Mouse (Mus musculus): Measurements from ENCODE around the gene Ssbp4. TPM values are rescaled to one million over a fixed set of nuclear protein-coding genes. Genes with fewer than 3 reads are reported as not detected.
A peak's percentile ranks its signal among the peaks of the same experiment; 100 is the strongest.

Gene Ssbp4
- polyA plus RNA-seq, 1 experiment from 2014 or later: 113 TPM

- Histone ChIP-seq H3K27me3 (ENCODE audit: control insufficient read depth, insufficient read depth, low read length) (no peaks in the 10 kb centered on the region), H3K36me3 (ENCODE audit: control insufficient read depth, insufficient read depth, low read length) (no peaks in the 10 kb centered on the region), H3K9ac (ENCODE audit: low read length) (no peak overlapping the region), H3K27ac (ENCODE audit: low read depth, low read length) (no peak overlapping the region), H3K9me3 (ENCODE audit: control insufficient read depth, low read length) (no peaks in the 10 kb centered on the region), H3K4me1 (replicated peaks; ENCODE audit: control insufficient read depth, insufficient read depth, low read length) (no peaks in the 10 kb centered on the region), H3K4me3 (ENCODE audit: low read depth, low read length) (no peak overlapping the region), H3K4me2 (ENCODE audit: low read depth, low read length, severe bottlenecking) (no peak overlapping the region)
- WGBS: 75% methylated on average over 3 of the region's 3 CpGs
- DNase-seq (ENCODE audit: low spot score): no peak
- no peak for ATAC-seq (replicated peaks; ENCODE audit: low FRiP score)
Observed at GRCm38 (mm10) chr8:70643019-70643418, 34.3 kb upstream of the Ssbp4 start.

- ATAC-seq (replicated peaks; ENCODE audit: low FRiP score) (no peak), DNase-seq (ENCODE audit: low spot score) (no peak)
- H3K27me3 ChIP-seq (ENCODE audit: control insufficient read depth, insufficient read depth, low read length): no peaks in the 10 kb centered on the region
- WGBS: 81% methylated on average over 9 of the region's 9 CpGs
- H3K27ac ChIP-seq (ENCODE audit: low read depth, low read length): no peak overlapping the region
- H3K36me3 ChIP-seq (ENCODE audit: control insufficient read depth, insufficient read depth, low read length): no peaks in the 10 kb centered on the region
- no peaks in the 10 kb centered on the region for H3K9me3 ChIP-seq (ENCODE audit: control insufficient read depth, low read length)
- H3K4me2 ChIP-seq (ENCODE audit: low read depth, low read length, severe bottlenecking): no peak overlapping the region
- no peak overlapping the region for H3K9ac ChIP-seq (ENCODE audit: low read length)
- H3K4me3 ChIP-seq (ENCODE audit: low read depth, low read length): no peak overlapping the region
- no peaks in the 10 kb centered on the region for H3K4me1 ChIP-seq (replicated peaks; ENCODE audit: control insufficient read depth, insufficient read depth, low read length)
Observed at GRCm38 (mm10) chr8:70638752-70639151, 30.1 kb upstream of the Ssbp4 start.

GRCm38 (mm10) chr8:70636838-70637237 is 28.2 kb upstream of the Ssbp4 start:
- H3K4me1 ChIP-seq (replicated peaks; ENCODE audit: control insufficient read depth, insufficient read depth, low read length): no peaks in the 10 kb centered on the region
- peaks cover 2% of the 10 kb centered on the region; the same call in 1 of the 2 replicates for H3K27me3 ChIP-seq (ENCODE audit: control insufficient read depth, insufficient read depth, low read length)
- H3K9ac ChIP-seq (ENCODE audit: low read length): peak overlapping the region; percentile 32; the same call in 1 of the 2 replicates
- ATAC-seq (replicated peaks; ENCODE audit: low FRiP score): no peak
- H3K4me3 ChIP-seq (ENCODE audit: low read depth, low read length): no peak overlapping the region
- WGBS: 66% methylated on average over 8 of the region's 8 CpGs
- no peak for DNase-seq (ENCODE audit: low spot score)
- H3K36me3 ChIP-seq (ENCODE audit: control insufficient read depth, insufficient read depth, low read length): no peaks in the 10 kb centered on the region
- no peak overlapping the region for H3K27ac ChIP-seq (ENCODE audit: low read depth, low read length)
- H3K4me2 ChIP-seq (ENCODE audit: low read depth, low read length, severe bottlenecking): no peak overlapping the region
- H3K9me3 ChIP-seq (ENCODE audit: control insufficient read depth, low read length): no peaks in the 10 kb centered on the region

- no peak overlapping the region for H3K4me3 ChIP-seq (ENCODE audit: low read depth, low read length)
- no peak overlapping the region for H3K27ac ChIP-seq (ENCODE audit: low read depth, low read length)
- H3K9me3 ChIP-seq (ENCODE audit: control insufficient read depth, low read length): no peaks in the 10 kb centered on the region
- ATAC-seq (replicated peaks; ENCODE audit: low FRiP score) (no peak), DNase-seq (ENCODE audit: low spot score) (no peak)
- peaks cover 7% of the 10 kb centered on the region for H3K4me1 ChIP-seq (replicated peaks; ENCODE audit: control insufficient read depth, insufficient read depth, low read length)
- H3K4me2 ChIP-seq (ENCODE audit: low read depth, low read length, severe bottlenecking): no peak overlapping the region
- 83% methylated on average over 6 of the region's 6 CpGs for WGBS
- H3K27me3 ChIP-seq (ENCODE audit: control insufficient read depth, insufficient read depth, low read length): peaks cover 12% of the 10 kb centered on the region
- H3K36me3 ChIP-seq (ENCODE audit: control insufficient read depth, insufficient read depth, low read length): no peaks in the 10 kb centered on the region
- no peak overlapping the region for H3K9ac ChIP-seq (ENCODE audit: low read length)
Observed at GRCm38 (mm10) chr8:70635527-70635926, 26.9 kb upstream of the Ssbp4 start.

DNA sequence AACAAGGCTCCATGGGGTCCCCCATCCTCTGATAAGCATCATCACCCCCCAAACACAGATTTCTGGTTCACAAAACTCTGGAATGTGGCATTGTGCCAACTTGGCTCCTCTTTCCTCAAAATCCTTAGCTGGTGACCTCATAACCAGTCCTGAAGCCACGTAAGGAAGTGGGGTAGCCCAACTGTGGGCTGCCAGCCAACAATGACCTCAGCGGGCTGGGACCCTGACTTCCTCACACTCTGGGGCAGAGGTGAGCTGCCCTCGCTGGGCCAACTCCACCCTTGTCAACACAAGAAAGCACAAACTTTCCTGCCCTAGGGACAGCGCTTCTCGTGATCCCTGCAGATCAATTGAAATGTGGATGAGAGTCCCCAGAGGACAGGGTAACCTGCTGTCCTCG is 25.4 kb upstream of the Ssbp4 start:
- Histone ChIP-seq H3K4me2 (ENCODE audit: low read depth, low read length, severe bottlenecking) (no peak overlapping the region), H3K27ac (ENCODE audit: low read depth, low read length) (no peak overlapping the region), H3K4me1 (replicated peaks; ENCODE audit: control insufficient read depth, insufficient read depth, low read length) (peaks cover 10% of the 10 kb centered on the region), H3K36me3 (ENCODE audit: control insufficient read depth, insufficient read depth, low read length) (no peaks in the 10 kb centered on the region), H3K9me3 (ENCODE audit: control insufficient read depth, low read length) (no peaks in the 10 kb centered on the region), H3K27me3 (ENCODE audit: control insufficient read depth, insufficient read depth, low read length) (peaks cover 12% of the 10 kb centered on the region), H3K4me3 (ENCODE audit: low read depth, low read length) (no peak overlapping the region), H3K9ac (ENCODE audit: low read length) (no peak overlapping the region)
- DNase-seq (ENCODE audit: low spot score) (no peak), ATAC-seq (replicated peaks; ENCODE audit: low FRiP score) (no peak)
- WGBS: 74% methylated on average over 6 of the region's 6 CpGs

DNA sequence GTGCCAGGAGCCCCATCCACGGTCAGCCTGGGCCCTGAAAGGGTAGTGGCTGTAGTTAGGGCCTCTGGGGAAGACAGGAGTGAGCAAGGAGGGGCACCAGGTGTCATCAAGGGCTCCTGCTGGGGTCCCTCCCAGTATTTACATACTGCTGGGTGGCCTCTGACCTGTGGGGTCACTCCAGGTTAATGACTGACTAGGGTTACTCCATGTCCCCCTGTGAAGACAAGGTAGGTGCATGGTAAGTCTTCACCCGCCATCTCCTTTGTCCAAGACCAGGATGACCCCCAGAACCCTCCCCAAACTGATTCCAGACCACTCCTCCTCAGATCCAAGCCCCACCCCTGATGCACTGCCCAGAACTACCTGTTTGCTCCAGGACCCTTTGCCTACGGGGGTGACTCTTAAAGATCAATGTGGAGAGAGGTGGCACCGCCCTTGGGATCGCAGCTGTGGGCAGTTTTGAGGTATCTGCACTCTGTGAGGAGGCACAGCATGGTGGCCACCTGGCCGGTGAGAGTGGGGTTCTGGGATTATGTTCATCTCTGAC is 23.7 kb upstream of the Ssbp4 start, which contains the start of gene Gdf15:
TSS of gene Gdf15 (minus strand) at position 111 of the 547 bp plus-strand sequence.
- no peak for DNase-seq (ENCODE audit: low spot score)
- Histone ChIP-seq H3K36me3 (ENCODE audit: control insufficient read depth, insufficient read depth, low read length) (no peaks in the 10 kb centered on the region), H3K27ac (ENCODE audit: low read depth, low read length) (no peak within 1 kb of the TSS)

DNA sequence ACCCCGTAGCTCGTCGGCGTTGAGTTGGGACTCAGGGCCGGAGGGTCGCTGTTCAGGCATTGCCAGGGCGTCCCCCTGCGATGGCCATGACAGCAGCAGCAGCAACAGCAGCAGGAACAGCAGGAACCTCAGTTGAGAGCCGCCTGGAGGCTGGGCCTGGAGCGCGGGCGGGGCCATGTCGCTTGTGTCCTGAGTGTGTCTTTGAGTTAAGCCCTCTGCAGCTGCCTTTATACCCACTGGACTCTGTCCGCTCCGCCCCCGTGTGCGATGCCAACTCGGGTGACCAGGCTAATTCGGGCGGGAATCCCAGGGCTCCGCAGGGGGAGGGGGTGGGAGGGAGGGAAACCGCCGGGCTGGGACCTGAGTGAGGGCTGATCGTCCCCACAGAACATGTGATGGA is 22.8 kb upstream of the Ssbp4 start:
- H3K4me2 ChIP-seq (ENCODE audit: low read depth, low read length, severe bottlenecking): no peak overlapping the region
- H3K9me3 ChIP-seq (ENCODE audit: control insufficient read depth, low read length): no peaks in the 10 kb centered on the region
- H3K4me3 ChIP-seq (ENCODE audit: low read depth, low read length): no peak overlapping the region
- peaks cover 12% of the 10 kb centered on the region for H3K27me3 ChIP-seq (ENCODE audit: control insufficient read depth, insufficient read depth, low read length)
- H3K4me1 ChIP-seq (replicated peaks; ENCODE audit: control insufficient read depth, insufficient read depth, low read length): peaks cover 10% of the 10 kb centered on the region
- no peak overlapping the region for H3K9ac ChIP-seq (ENCODE audit: low read length)
- DNase-seq (ENCODE audit: low spot score): no peak
- no peak overlapping the region for H3K27ac ChIP-seq (ENCODE audit: low read depth, low read length)
- WGBS: 18% methylated on average over 21 of the region's 24 CpGs
- no peak for ATAC-seq (replicated peaks; ENCODE audit: low FRiP score)
- H3K36me3 ChIP-seq (ENCODE audit: control insufficient read depth, insufficient read depth, low read length): no peaks in the 10 kb centered on the region

More for the DNA sequence above, 23.7 kb upstream of the Ssbp4 start, which contains the start of gene Gdf15:
- ATAC-seq (replicated peaks; ENCODE audit: low FRiP score): no peak
- Histone ChIP-seq H3K9me3 (ENCODE audit: control insufficient read depth, low read length) (no peaks in the 10 kb centered on the region), H3K4me2 (ENCODE audit: low read depth, low read length, severe bottlenecking) (no peak within 1 kb of the TSS), H3K27me3 (ENCODE audit: control insufficient read depth, insufficient read depth, low read length) (peaks cover 12% of the 10 kb centered on the region), H3K4me3 (ENCODE audit: low read depth, low read length) (no peak within 1 kb of the TSS), H3K9ac (ENCODE audit: low read length) (no peak within 1 kb of the TSS), H3K4me1 (replicated peaks; ENCODE audit: control insufficient read depth, insufficient read depth, low read length) (peaks cover 10% of the 10 kb centered on the region)
- 74% methylated on average over 6 of the region's 6 CpGs for WGBS

DNA sequence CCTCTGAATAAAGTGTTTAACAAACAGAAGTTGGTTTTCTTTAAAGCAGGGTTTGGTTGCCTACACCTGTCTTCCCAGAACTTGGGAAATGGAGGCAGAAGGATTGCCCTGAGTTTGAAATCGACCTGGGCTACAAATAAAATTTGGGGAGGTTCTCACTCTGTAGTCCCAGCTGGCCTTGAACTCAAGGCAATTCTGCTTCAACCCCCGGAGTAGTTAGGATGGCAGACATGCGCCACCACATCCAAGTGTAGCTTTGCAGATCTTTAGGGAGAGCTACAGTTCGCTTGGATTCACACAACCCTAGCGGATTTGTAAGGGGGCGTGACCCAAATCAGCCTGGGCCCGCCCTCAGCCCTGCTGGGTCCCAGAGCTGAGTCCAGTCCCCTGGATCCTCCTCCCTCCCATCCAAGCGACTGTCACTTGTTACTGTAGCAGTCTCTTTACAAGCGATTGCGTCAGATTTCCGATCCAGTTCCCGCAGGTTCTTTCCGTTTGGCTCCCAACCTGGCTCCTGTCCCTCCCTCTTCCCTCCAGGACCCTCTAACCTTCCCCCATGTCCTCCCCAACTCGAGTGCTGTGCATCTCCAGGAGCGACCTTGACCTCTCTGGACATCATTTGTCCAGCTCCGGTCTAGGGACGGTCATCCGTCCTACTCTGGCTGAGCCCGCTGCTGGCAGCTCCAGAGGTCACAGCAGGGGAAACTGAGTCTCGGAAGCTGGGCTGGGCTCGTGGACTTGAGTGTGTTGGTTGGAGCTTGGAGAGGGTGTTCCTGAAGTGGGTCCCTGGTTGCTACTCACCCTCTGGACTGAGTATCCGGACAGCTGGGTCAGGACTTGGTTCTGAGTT is 22.1 kb upstream of the Ssbp4 start:
- 14% methylated on average over 22 of the region's 22 CpGs for whole genome bisulfite sequencing
- Histone ChIP-seq H3K9ac (ENCODE audit: low read length) (no peak overlapping the region), H3K4me2 (ENCODE audit: low read depth, low read length, severe bottlenecking) (no peak overlapping the region), H3K36me3 (ENCODE audit: control insufficient read depth, insufficient read depth, low read length) (no peaks in the 10 kb centered on the region), H3K27me3 (ENCODE audit: control insufficient read depth, insufficient read depth, low read length) (peaks cover 12% of the 10 kb centered on the region), H3K4me1 (replicated peaks; ENCODE audit: control insufficient read depth, insufficient read depth, low read length) (peaks cover 10% of the 10 kb centered on the region), H3K9me3 (ENCODE audit: control insufficient read depth, low read length) (no peaks in the 10 kb centered on the region), H3K4me3 (ENCODE audit: low read depth, low read length) (no peak overlapping the region; the same call in 1 of the 2 replicates), H3K27ac (ENCODE audit: low read depth, low read length) (no peak overlapping the region)
- peak; percentile 25; the same call in 1 of the 2 replicates for ATAC-seq (replicated peaks; ENCODE audit: low FRiP score)
- no peak for DNase-seq (ENCODE audit: low spot score)

Data from forebrain, embryonic 11.5 days (tissue).